Mouse (Mus musculus): ENCODE measurements around the gene Zfp324. TPM values are rescaled to one million over a fixed set of nuclear protein-coding genes. Genes with fewer than 3 reads are reported as not detected.

The Zfp324 gene
- total RNA-seq, 2 experiments from 2014 or later, result 6.0 to 6.6 TPM

- peak in 1 of 2 experiments; percentile 34 for DNase-seq (ENCODE audit: low spot score in 2 of 2)
These were observed 4.0 kb upstream of the Zfp324 start for GRCm38 (mm10) chr7:12961511-12962141.

DNA sequence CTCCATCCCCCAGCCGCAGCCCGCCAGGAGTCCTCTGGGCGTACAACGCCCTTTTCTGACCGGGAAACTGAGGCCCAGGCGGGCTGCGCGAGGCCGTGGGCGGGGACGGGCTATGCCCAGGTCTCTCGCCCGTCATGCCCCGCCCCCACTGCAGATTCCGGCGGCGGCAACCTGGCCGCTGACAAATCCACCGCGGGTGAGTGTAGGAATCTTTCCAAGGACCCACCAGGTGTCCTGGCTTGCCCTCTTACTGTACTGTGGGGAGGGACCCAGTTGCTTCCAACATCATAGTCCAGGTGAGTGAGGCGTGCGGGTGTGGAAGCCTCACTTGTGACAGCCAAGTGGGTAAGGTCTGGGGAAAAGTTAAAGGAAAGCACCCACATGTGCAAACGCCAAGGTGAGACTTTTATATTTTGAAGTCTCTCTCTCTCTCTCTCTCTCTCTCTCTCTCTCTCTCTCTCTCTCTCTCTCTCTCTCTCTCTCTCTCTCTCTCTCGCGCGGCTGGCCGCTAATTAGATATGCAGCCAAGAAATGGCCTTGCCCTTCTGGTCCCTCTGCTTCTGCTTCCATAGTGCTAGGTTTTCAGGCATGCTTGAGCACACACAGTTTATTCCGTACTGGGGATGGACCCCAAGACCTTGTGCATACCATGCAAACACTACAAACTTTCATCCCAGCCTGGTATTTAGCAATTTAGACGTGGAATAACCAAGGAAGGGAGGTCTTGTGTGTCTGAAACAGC is 637 bp downstream of the Zfp324 start:
- peak in 1 of 2 experiments; percentile 51 for DNase-seq (ENCODE audit: low spot score in 2 of 2)

DNA sequence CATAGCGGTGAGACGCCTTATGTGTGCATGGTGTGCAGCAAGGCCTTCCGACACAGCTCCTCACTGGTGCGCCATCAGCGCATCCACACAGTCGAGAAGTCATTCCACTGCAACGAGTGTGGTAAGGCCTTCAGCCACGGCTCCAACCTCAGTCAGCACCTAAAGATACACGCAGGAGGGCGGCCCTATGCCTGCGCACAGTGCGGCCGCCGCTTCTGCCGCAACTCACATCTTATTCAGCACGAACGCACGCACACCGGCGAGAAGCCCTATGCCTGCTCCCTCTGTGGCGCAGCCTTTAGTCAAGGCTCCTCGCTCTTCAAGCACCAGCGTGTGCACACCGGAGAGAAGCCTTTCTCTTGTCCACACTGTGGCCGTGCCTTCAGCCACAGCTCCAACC is 5.3 kb downstream of the Zfp324 start:
- DNase-seq (ENCODE audit: low spot score in 2 of 2), result no peak

- DNase-seq (ENCODE audit: low spot score in 2 of 2), result peak; percentile 92 to 99
These were observed 12.2 kb downstream of the Zfp324 start, which contains the start of gene Zfp446 for GRCm38 (mm10) chr7:12977682-12978389. TSS of gene Zfp446 (plus strand) at chr7:12977848.

DNA sequence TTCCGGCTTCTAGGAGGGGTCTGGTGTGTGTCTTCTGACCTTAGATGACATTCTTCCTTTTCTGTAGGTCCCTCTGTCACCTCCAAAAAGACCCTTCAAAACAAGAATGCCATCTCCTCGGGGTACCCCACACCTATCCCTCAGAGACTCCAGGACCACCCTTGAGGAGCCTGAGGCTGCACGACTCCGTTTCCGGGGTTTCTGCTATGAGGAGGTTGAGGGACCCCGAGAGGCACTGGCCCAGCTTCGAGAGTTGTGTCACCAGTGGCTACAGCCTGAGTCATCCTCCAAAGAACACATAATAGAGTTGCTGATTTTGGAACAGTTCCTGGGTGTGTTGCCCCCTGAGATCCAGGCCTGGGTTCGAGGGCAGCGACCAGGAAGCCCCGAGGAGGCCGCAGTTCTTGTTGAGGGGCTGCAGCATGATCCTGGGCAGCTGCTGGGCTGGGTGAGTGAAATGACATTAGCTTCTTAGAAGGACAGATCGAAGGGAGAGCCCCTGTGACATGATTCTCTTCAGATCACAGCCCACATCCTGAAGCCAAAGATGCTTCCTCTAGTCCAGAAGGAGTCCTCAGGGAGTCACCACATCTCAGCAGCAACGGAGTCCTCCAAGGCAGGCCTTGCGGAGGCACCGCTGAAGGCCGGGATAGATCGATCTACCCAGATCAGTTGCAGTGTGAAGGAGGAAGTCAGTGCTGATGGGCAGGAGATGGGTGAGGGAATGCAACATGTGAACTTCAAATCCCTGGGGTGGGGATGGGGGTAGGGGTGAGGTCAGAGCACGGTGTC is 13.5 kb downstream of the Zfp324 start:
- DNase-seq (ENCODE audit: low spot score in 2 of 2), result no peak

DNA sequence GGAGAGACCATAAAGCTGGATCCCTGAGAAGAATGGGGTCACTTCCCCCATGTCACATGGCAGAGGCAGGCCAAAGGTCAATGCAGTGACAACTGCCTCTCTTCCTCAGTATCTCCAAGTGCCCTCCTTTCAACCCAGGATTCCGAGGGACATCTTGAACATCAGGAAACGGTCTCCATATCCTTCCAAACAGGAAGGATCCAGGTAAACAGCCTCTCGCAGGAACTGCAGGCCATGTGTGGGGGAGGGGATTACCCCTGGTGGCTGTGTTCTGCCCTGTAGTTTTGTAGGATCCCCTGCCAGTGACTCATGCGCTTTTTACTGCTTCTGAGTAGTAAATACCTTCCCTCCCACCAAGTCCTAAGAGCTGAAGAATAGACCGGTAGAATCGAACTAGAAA is 14.1 kb downstream of the Zfp324 start:
- DNase-seq (ENCODE audit: low spot score in 2 of 2), result no peak

GRCm38 (mm10) chr7:12980291-12980690 is 14.7 kb downstream of the Zfp324 start:
- DNase-seq (ENCODE audit: low spot score in 2 of 2), result no peak

DNA sequence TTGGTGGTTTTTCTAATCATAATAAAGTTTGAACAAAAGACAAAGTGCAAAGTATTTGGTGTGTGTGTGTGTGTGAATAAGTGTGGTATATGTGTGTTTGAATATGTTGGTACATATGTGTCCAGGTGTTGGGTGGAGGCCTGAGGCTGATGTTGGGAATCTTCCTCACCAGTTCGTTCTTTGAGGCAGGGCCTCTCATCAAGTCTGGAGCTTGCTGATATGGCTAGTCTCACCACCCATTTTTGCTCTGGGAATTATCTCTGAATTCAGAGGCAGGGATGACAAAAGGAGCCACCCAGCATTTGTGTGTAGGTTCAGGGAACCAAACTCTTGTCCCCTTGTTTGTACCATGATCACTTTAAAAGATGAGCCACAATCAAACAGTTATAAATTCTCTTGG is 20.1 kb downstream of the Zfp324 start:
- DNase-seq (ENCODE audit: low spot score in 2 of 2), result no peak

GRCm38 (mm10) chr7:12986906-12987305 is 21.3 kb downstream of the Zfp324 start:
- no peak for DNase-seq (ENCODE audit: low spot score in 2 of 2)

- DNase-seq (ENCODE audit: low spot score in 2 of 2), result no peak
These were observed 22.0 kb downstream of the Zfp324 start for GRCm38 (mm10) chr7:12987409-12988189.

- no peak for DNase-seq (ENCODE audit: low spot score in 2 of 2)
These were observed 26.6 kb downstream of the Zfp324 start for GRCm38 (mm10) chr7:12992222-12992621.

DNA sequence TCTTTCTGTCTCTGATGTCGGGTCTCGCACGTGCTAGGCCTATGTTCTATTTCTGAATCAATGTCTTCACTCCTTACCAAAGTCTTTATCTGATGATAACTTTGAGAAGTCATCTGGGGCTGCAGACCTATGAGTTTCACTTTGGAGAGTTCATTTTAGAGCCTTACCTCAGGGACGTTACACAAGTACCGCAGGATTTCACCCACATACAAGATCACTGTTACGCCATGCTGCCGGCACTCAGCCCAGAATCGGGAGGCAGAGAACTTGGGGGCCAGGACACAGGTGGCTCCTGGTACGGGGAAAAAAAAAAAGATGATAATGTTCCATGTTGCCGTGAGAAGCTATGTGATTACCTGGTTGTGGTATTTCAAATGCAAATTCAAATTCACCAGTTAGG is 27.5 kb downstream of the Zfp324 start:
- no peak for DNase-seq (ENCODE audit: low spot score in 2 of 2)

DNA sequence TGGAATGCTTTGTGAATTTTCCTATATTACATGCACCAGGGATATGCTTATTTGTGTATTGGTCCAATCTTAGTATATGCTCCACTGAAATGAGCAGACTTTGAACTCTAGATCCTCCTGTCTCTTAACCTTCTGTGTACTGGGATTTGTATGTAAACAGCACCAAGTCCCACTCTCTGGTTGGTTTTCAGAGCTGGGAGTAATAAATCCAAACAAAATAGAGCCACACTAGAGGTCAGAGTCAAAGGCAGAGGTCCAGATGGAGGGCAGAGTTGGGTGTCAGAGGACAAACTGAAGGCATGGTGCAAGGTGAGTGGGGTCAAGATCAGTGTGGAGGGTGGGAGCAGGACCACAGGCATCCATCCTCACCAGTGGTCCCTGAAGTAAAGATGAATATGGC is 30.2 kb downstream of the Zfp324 start:
- DNase-seq (ENCODE audit: low spot score in 2 of 2), result no peak

DNA sequence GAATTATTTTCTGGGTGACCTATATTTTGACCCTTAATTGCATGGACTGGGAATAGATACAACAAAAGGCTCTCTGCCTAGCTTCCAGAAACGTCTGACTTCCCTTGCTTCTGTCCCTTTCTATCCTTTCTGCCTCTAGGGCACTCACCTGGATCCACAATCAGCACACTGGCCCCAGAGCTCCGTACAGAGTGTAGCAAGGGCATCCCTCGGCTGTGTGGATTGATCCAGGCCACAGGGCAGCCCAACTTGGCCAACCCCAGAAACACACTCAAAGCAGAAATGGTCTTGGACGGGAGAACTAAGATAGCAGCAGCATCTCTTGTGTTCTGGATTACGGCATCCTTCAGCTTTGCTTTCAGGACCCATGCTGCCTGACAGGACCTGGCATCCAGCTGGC is 31.6 kb downstream of the Zfp324 start:
- no peak for DNase-seq (ENCODE audit: low spot score in 2 of 2)

GRCm38 (mm10) chr7:12998053-12998452 is 32.4 kb downstream of the Zfp324 start, which contains the start of gene Slc27a5:
TSS of gene Slc27a5 (minus strand) at chr7:12998192.
- no peak for DNase-seq (ENCODE audit: low spot score in 2 of 2)

GRCm38 (mm10) chr7:12998851-12999250 is 33.2 kb downstream of the Zfp324 start, which contains the start of gene Trim28:
TSS of gene Trim28 (plus strand) at chr7:12999114.
- DNase-seq (ENCODE audit: low spot score in 2 of 2), result no peak

GRCm38 (mm10) chr7:13001584-13001983 is 35.9 kb downstream of the Zfp324 start:
- DNase-seq (ENCODE audit: low spot score in 2 of 2), result no peak

DNA sequence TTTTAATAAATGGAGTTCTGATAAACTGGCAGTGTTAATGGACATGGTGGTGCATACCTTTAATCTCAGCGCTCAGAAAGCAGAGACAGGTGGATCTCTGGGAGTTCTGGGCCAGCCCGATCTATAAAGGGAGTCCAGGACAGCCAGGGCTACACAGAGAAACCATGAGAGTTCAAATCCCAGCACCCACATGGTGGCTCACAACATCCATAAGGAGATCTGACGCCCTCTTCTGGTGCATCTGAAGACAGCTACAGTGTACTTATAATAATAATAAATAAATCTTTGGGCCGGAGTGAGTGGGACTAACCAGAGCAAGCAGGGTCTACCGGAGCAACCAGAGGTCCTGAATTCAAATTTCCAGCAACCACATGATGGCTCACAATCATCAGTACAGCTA is 37.7 kb downstream of the Zfp324 start:
- no peak for DNase-seq (ENCODE audit: low spot score in 2 of 2)

GRCm38 (mm10) chr7:13006011-13006410 is 40.4 kb downstream of the Zfp324 start:
- no peak for DNase-seq (ENCODE audit: low spot score in 2 of 2)

DNA sequence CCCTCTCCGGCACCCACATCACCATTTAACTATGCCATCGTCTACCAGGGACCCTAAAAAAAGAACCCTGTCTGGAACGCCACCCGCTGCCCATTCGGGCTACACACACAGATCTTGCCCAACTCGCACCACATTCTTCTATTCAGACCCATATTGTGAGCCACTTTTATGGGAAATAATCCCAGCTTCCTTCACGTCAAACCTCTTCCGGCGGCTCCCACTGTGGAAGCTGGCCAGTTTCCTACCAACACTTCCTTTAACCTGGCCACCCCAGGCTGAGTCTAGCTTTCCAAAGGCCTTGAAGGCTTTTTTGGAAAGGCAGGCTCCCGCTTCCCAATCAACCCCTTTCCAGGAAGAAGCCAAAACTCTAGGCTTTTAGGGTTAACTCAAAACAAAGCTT is 40.9 kb downstream of the Zfp324 start:
- DNase-seq (ENCODE audit: low spot score in 2 of 2), result no peak

Data from gastrocnemius, postnatal 4 days (tissue).